Mouse (Mus musculus): ENCODE data around the gene Mrpl9. TPM values are rescaled to one million over a fixed set of nuclear protein-coding genes. Genes with fewer than 3 reads are reported as not detected.

Gene Mrpl9
- polyA plus RNA-seq, 1 experiment from 2014 or later: 59.8 TPM

DNA sequence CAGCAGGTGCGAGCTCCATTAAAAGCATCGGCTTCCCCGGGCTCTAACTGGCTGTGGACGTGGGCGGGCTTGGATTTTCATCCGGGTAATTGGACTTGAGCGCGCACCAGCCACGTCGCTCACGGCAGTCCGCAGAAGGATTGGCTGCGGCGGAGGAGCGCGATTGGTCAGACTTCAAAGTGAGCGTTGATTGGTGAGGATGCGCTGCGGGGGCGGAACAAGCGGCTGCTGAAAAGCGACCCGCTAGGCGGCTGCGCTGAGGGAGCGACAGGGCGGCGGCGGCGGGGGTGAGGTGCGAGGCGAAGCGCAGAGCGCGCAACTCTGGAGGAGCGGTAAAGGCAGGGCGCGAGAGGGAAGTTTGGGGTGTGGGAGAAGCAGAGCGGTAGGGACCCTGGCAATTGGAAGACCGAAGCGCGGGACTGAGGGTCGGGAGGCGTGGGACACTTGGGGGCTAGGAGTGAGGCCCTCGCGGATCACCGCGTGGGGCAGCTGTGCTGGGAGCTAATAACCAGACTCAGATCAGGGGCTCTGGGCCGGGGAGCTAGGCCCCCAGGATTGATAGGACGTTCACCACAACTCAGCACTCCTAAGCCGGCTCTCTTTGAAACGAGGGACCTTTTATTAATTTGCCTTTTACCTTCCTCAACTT lies 30.0 kb upstream of the Mrpl9 start, which contains the start of gene Tdrkh:
Gene Tdrkh, plus strand, starts transcription at position 243 of the 649 bp plus-strand sequence.
- ATAC-seq (ENCODE audit: extremely low read depth, insufficient number of reproducible peaks, low FRiP score, low TSS enrichment): peak; percentile 95
- Histone ChIP-seq H3K9me3 (no peaks in the 10 kb centered on the region), H3K4me3 (peak within 1 kb of the TSS; percentile 62), H3K9ac (peak within 1 kb of the TSS; percentile 73), H3K27ac (replicated peaks) (no peak within 1 kb of the TSS), H3K4me1 (peaks cover 9% of the 10 kb centered on the region), H3K27me3 (replicated peaks) (peaks cover 14% of the 10 kb centered on the region; the same call in 1 of the 2 replicates), H3K4me2 (peak within 1 kb of the TSS; percentile 94), H3K36me3 (no peaks in the 10 kb centered on the region)
- 8% methylated on average over 52 of the region's 52 CpGs for WGBS

- H3K36me3 ChIP-seq: no peaks in the 10 kb centered on the region
- H3K27me3 ChIP-seq (replicated peaks): no peaks in the 10 kb centered on the region
- no peaks in the 10 kb centered on the region for H3K9me3 ChIP-seq
- WGBS: 56% methylated on average over 2 of the region's 2 CpGs
- H3K4me2 ChIP-seq: no peak overlapping the region
- H3K4me3 ChIP-seq: no peak overlapping the region
- no peak for ATAC-seq (ENCODE audit: extremely low read depth, insufficient number of reproducible peaks, low FRiP score, low TSS enrichment)
- no peaks in the 10 kb centered on the region for H3K4me1 ChIP-seq
- H3K9ac ChIP-seq: no peak overlapping the region
- no peak overlapping the region for H3K27ac ChIP-seq (replicated peaks)
Observed at GRCm38 (mm10) chr3:94430980-94431379, 12.1 kb upstream of the Mrpl9 start.

GRCm38 (mm10) chr3:94434305-94434704 lies 8.8 kb upstream of the Mrpl9 start:
- Histone ChIP-seq H3K36me3 (no peaks in the 10 kb centered on the region), H3K27ac (replicated peaks) (no peak overlapping the region), H3K4me3 (no peak overlapping the region), H3K9me3 (no peaks in the 10 kb centered on the region), H3K4me2 (no peak overlapping the region), H3K9ac (no peak overlapping the region), H3K4me1 (no peaks in the 10 kb centered on the region), H3K27me3 (replicated peaks) (no peaks in the 10 kb centered on the region)
- ATAC-seq (ENCODE audit: extremely low read depth, insufficient number of reproducible peaks, low FRiP score, low TSS enrichment): no peak
- WGBS: 83% methylated on average over 2 of the region's 2 CpGs

DNA sequence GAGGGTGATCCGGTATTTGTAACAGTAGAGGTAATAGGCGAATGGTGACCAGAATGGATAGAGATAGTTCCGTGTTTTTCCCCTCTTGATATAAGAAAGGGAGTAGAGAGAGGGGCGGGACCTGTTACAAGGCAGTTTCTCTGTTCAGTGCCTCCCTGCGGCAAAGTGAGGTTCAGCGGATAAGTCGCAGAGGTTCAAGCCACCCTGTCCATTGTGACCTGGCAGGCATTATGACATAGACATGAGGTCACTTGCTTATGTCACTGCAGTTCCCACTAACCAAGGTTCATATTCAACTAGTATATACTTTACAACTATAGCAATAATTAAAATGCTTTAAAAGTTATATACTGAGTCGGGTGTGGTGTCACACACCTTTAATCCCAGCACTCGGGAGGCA lies 6.7 kb upstream of the Mrpl9 start:
- Histone ChIP-seq H3K9ac (no peak overlapping the region), H3K9me3 (no peaks in the 10 kb centered on the region), H3K4me1 (no peaks in the 10 kb centered on the region), H3K36me3 (no peaks in the 10 kb centered on the region), H3K4me3 (no peak overlapping the region), H3K4me2 (no peak overlapping the region), H3K27ac (replicated peaks) (no peak overlapping the region), H3K27me3 (replicated peaks) (peaks cover 8% of the 10 kb centered on the region; the same call in 1 of the 2 replicates)
- ATAC-seq (ENCODE audit: extremely low read depth, insufficient number of reproducible peaks, low FRiP score, low TSS enrichment): no peak
- 73% methylated on average over 9 of the region's 9 CpGs for WGBS

DNA sequence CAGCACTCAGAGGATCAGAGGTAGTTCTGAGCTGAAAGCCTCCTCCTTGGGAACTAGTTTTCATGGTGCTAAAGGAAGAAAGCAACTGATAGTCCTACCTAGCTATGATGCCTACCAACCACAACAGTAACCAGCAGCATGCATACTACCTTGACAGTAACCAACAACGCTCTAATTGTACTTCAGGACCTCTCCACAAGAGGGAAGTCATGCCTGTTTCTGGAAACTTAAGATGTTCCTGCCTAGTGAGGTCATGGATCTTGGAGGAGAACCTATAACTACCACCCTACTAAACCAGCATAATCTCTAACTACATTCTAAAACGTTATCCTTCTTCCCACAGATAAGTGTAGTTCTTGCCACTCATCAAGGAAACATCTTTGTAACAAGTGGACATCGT lies 1.9 kb upstream of the Mrpl9 start:
- H3K36me3 ChIP-seq: peaks cover 19% of the 10 kb centered on the region
- no peak overlapping the region for H3K27ac ChIP-seq (replicated peaks)
- H3K9me3 ChIP-seq: no peaks in the 10 kb centered on the region
- no peak overlapping the region for H3K4me3 ChIP-seq
- 36% methylated on average over 3 of the region's 3 CpGs for WGBS
- ATAC-seq (ENCODE audit: extremely low read depth, insufficient number of reproducible peaks, low FRiP score, low TSS enrichment): no peak
- peaks cover 10% of the 10 kb centered on the region for H3K4me1 ChIP-seq
- H3K27me3 ChIP-seq (replicated peaks): peaks cover 8% of the 10 kb centered on the region; the same call in 1 of the 2 replicates
- H3K9ac ChIP-seq: no peak overlapping the region
- no peak overlapping the region for H3K4me2 ChIP-seq

- WGBS: 2% methylated on average over 24 of the region's 24 CpGs
- peak; percentile 70; the same call in 1 of the 2 replicates for ATAC-seq (ENCODE audit: extremely low read depth, insufficient number of reproducible peaks, low FRiP score, low TSS enrichment)
- peaks cover 42% of the 10 kb centered on the region for H3K36me3 ChIP-seq
- H3K4me2 ChIP-seq: peak within 1 kb of the TSS; percentile 92
- H3K27me3 ChIP-seq (replicated peaks): peaks cover 8% of the 10 kb centered on the region; the same call in 1 of the 2 replicates
- peak within 1 kb of the TSS; percentile 80 for H3K27ac ChIP-seq (replicated peaks)
- H3K4me3 ChIP-seq: peak within 1 kb of the TSS; percentile 72
- peaks cover 10% of the 10 kb centered on the region for H3K4me1 ChIP-seq
- peak within 1 kb of the TSS; percentile 97 for H3K9ac ChIP-seq
- H3K9me3 ChIP-seq: no peaks in the 10 kb centered on the region
Observed at GRCm38 (mm10) chr3:94443597-94443964, 463 bp downstream of the Mrpl9 start, which contains the start of gene Oaz3. Gene Oaz3 (minus strand): TSS chr3:94443915.

DNA sequence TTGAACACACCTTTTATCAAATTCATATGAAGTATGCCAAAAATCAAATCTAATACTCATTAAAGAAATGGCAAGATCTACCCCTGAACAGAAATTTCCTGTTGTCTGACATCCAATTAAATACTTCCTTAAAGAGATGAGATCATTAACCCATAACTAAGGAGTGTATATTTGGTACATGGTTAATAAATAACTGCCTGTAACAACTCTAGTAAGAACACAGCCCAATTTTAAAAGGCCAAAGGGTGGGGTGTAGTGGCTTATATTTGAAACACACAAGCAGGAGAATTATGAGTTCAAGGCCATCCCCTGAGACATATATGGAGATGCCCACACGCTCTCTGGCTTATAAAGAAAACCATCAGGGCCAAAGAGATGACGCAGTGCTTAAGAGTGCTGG lies 6.3 kb downstream of the Mrpl9 start:
- WGBS: 95% methylated on average over 2 of the region's 2 CpGs
- no peak for ATAC-seq (ENCODE audit: extremely low read depth, insufficient number of reproducible peaks, low FRiP score, low TSS enrichment)

DNA sequence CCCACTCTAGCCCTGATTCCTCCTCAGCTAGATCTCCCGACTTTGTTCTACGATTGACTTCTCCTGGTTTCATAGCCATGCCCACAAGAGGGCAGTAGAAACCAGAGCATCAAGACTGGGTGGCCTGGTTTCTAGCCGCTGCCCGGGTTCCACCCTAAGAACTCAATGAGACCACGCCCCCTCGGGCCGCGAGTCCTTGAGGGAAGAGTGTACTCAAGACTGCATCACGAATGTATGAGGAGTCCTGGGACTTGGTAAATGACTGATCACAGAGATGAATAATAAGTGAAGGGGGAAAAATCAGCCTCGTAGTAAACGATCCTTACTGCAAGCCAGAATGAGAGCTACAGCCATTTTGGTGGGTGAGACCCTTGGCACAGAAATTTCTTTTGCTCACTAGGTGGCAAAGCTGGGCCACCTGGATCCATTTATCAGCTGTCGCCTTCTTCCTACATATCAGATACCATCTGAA lies 13.4 kb downstream of the Mrpl9 start:
- peaks cover 4% of the 10 kb centered on the region; the same call in 1 of the 2 replicates for H3K4me1 ChIP-seq
- peak overlapping the region; percentile 47; the same call in 1 of the 2 replicates for H3K9ac ChIP-seq
- H3K36me3 ChIP-seq: no peaks in the 10 kb centered on the region
- no peaks in the 10 kb centered on the region for H3K9me3 ChIP-seq
- H3K27ac ChIP-seq (replicated peaks): no peak overlapping the region
- 3% methylated on average over 12 of the region's 12 CpGs for WGBS
- H3K4me3 ChIP-seq: peak overlapping the region; percentile 50
- no peak for ATAC-seq (ENCODE audit: extremely low read depth, insufficient number of reproducible peaks, low FRiP score, low TSS enrichment)
- peak overlapping the region; percentile 69 for H3K4me2 ChIP-seq
- H3K27me3 ChIP-seq (replicated peaks): peaks cover 10% of the 10 kb centered on the region; the same call in 1 of the 2 replicates

More for the DNA sequence above, 6.3 kb downstream of the Mrpl9 start:
- Histone ChIP-seq H3K9ac (no peak overlapping the region), H3K4me1 (peaks cover 2% of the 10 kb centered on the region), H3K27ac (replicated peaks) (no peak overlapping the region), H3K9me3 (no peaks in the 10 kb centered on the region), H3K4me3 (no peak overlapping the region), H3K36me3 (peaks cover 60% of the 10 kb centered on the region), H3K27me3 (replicated peaks) (no peaks in the 10 kb centered on the region), H3K4me2 (no peak overlapping the region)

GRCm38 (mm10) chr3:94457055-94457454 lies 13.9 kb downstream of the Mrpl9 start:
- H3K36me3 ChIP-seq: no peaks in the 10 kb centered on the region
- H3K4me2 ChIP-seq: peak overlapping the region; percentile 69
- 64% methylated on average over 3 of the region's 3 CpGs for WGBS
- peak overlapping the region; percentile 47; the same call in 1 of the 2 replicates for H3K9ac ChIP-seq
- H3K27ac ChIP-seq (replicated peaks): no peak overlapping the region
- peaks cover 10% of the 10 kb centered on the region; the same call in 1 of the 2 replicates for H3K27me3 ChIP-seq (replicated peaks)
- no peaks in the 10 kb centered on the region for H3K9me3 ChIP-seq
- no peak overlapping the region for H3K4me3 ChIP-seq
- no peak for ATAC-seq (ENCODE audit: extremely low read depth, insufficient number of reproducible peaks, low FRiP score, low TSS enrichment)
- H3K4me1 ChIP-seq: peaks cover 4% of the 10 kb centered on the region; the same call in 1 of the 2 replicates

DNA sequence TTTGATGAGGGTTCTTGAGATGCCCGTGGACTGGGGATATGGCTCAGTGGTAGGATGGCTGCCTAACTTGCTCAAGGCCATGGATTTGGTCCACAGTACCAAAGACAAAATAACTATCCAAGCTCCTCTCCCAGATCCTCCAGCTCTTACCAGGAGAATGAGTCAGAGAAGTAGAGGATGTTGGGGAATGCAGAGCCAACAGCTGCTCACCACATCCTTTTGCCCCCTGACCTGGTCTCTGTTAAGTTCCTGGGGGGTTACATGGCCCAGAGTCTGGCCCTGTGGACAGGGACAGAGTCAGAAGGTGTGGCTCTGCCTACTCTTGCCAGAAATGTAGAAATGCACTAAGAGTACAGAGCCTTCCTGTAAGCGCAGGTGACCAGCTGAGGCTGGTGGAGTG lies 16.7 kb downstream of the Mrpl9 start:
- no peak overlapping the region for H3K27ac ChIP-seq (replicated peaks)
- H3K27me3 ChIP-seq (replicated peaks): peaks cover 10% of the 10 kb centered on the region; the same call in 1 of the 2 replicates
- H3K9ac ChIP-seq: no peak overlapping the region
- H3K9me3 ChIP-seq: no peaks in the 10 kb centered on the region
- no peak overlapping the region for H3K4me2 ChIP-seq
- no peaks in the 10 kb centered on the region for H3K36me3 ChIP-seq
- H3K4me3 ChIP-seq: no peak overlapping the region
- peaks cover 8% of the 10 kb centered on the region for H3K4me1 ChIP-seq
- 80% methylated on average over 2 of the region's 2 CpGs for WGBS
- no peak for ATAC-seq (ENCODE audit: extremely low read depth, insufficient number of reproducible peaks, low FRiP score, low TSS enrichment)

DNA sequence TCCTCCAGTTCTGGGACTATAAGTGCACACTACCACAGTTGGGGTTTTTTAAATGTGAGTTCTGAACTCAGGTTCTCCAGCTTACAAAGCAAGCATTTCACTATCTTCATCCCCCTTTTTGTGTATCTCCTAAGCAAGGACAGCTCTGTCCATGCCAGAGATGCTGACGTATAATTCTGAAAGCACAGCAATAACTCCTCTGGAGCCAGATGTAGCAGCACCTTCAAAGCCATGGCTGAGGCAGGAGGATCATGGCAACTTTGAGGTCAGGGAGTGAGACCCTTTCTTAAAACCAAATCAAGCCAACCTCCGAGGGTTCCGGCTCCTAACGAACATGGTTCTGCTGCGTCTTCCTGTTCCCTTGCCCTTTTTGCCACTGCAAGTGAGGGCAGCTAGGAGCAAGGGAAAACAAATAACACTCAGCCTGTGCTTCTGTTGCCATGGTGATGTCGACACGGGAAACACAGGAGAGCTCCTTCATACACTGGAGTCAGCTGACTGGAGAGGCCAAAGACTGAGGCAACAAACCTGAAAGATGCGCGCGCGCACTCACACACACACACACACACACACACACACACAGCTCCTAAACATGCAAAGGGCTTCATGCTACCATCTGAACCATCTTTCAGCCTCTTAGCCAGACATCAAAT lies 20.9 kb downstream of the Mrpl9 start:
- Histone ChIP-seq H3K4me2 (no peak overlapping the region), H3K9ac (no peak overlapping the region), H3K4me1 (peaks cover 5% of the 10 kb centered on the region; the same call in 1 of the 2 replicates), H3K9me3 (no peaks in the 10 kb centered on the region), H3K27me3 (replicated peaks) (no peaks in the 10 kb centered on the region), H3K36me3 (no peaks in the 10 kb centered on the region), H3K4me3 (no peak overlapping the region), H3K27ac (replicated peaks) (no peak overlapping the region)
- 55% methylated on average over 11 of the region's 11 CpGs for WGBS
- ATAC-seq (ENCODE audit: extremely low read depth, insufficient number of reproducible peaks, low FRiP score, low TSS enrichment): no peak

All from heart, embryonic 13.5 days (tissue).